Mouse (Mus musculus): ENCODE measurements at regions not wholly inside any gene's neighbourhood (a gene's known extent, or its start where the extent isn't known, plus 50 kb on each side); places are given as distances from the start of the nearest gene placed in this dataset.
A peak's percentile ranks its signal among the peaks of the same experiment; 100 is the strongest.

- no peak for ATAC-seq (replicated peaks; ENCODE audit: low read depth, poor library complexity, severe bottlenecking)
Measured at GRCm38 (mm10) chr8:128025251-128025856, 333.1 kb upstream of the Nrp1 start.

- no peak for ATAC-seq (replicated peaks; ENCODE audit: low read depth, poor library complexity, severe bottlenecking)
Measured at GRCm38 (mm10) chr8:128026981-128027380, 331.4 kb upstream of the Nrp1 start.

GRCm38 (mm10) chr8:128030335-128031280 is 327.8 kb upstream of the Nrp1 start:
- no peak for ATAC-seq (replicated peaks; ENCODE audit: low read depth, poor library complexity, severe bottlenecking)

GRCm38 (mm10) chr8:128034127-128034526 is 324.3 kb upstream of the Nrp1 start:
- ATAC-seq (replicated peaks; ENCODE audit: low read depth, poor library complexity, severe bottlenecking) = no peak

- peak; percentile 68 for ATAC-seq (replicated peaks; ENCODE audit: low read depth, poor library complexity, severe bottlenecking)
Measured at GRCm38 (mm10) chr8:128035672-128036071, 322.7 kb upstream of the Nrp1 start.

- ATAC-seq (replicated peaks; ENCODE audit: low read depth, poor library complexity, severe bottlenecking) = peak; percentile 81
Measured at GRCm38 (mm10) chr8:128039341-128040064, 318.9 kb upstream of the Nrp1 start.

- no peak for ATAC-seq (replicated peaks; ENCODE audit: low read depth, poor library complexity, severe bottlenecking)
Measured at GRCm38 (mm10) chr8:128042877-128043276, 315.5 kb upstream of the Nrp1 start.

- ATAC-seq (replicated peaks; ENCODE audit: low read depth, poor library complexity, severe bottlenecking) = no peak
Measured at GRCm38 (mm10) chr8:128043392-128043791, 315.0 kb upstream of the Nrp1 start.

GRCm38 (mm10) chr8:128056251-128056650 is 302.2 kb upstream of the Nrp1 start:
- ATAC-seq (replicated peaks; ENCODE audit: low read depth, poor library complexity, severe bottlenecking) = no peak

GRCm38 (mm10) chr8:128057845-128058244 is 300.6 kb upstream of the Nrp1 start:
- no peak for ATAC-seq (replicated peaks; ENCODE audit: low read depth, poor library complexity, severe bottlenecking)

- no peak for ATAC-seq (replicated peaks; ENCODE audit: low read depth, poor library complexity, severe bottlenecking)
Measured at GRCm38 (mm10) chr8:128059817-128060216, 298.6 kb upstream of the Nrp1 start.

- ATAC-seq (replicated peaks; ENCODE audit: low read depth, poor library complexity, severe bottlenecking) = no peak
Measured at GRCm38 (mm10) chr8:128064211-128064610, 294.2 kb upstream of the Nrp1 start.

- ATAC-seq (replicated peaks; ENCODE audit: low read depth, poor library complexity, severe bottlenecking) = no peak
Measured at GRCm38 (mm10) chr8:128065127-128065526, 293.3 kb upstream of the Nrp1 start.

GRCm38 (mm10) chr8:128065964-128066680 is 292.3 kb upstream of the Nrp1 start:
- ATAC-seq (replicated peaks; ENCODE audit: low read depth, poor library complexity, severe bottlenecking) = no peak

- no peak for ATAC-seq (replicated peaks; ENCODE audit: low read depth, poor library complexity, severe bottlenecking)
Measured at GRCm38 (mm10) chr8:128069749-128070148, 288.7 kb upstream of the Nrp1 start.

- no peak for ATAC-seq (replicated peaks; ENCODE audit: low read depth, poor library complexity, severe bottlenecking)
Measured at GRCm38 (mm10) chr8:128075566-128075965, 282.8 kb upstream of the Nrp1 start.

- peak; percentile 67 for ATAC-seq (replicated peaks; ENCODE audit: low read depth, poor library complexity, severe bottlenecking)
Measured at GRCm38 (mm10) chr8:128076226-128076625, 282.2 kb upstream of the Nrp1 start.

GRCm38 (mm10) chr8:128078740-128079139 is 279.7 kb upstream of the Nrp1 start:
- peak; percentile 93 for ATAC-seq (replicated peaks; ENCODE audit: low read depth, poor library complexity, severe bottlenecking)

GRCm38 (mm10) chr8:128085800-128086199 is 272.6 kb upstream of the Nrp1 start:
- ATAC-seq (replicated peaks; ENCODE audit: low read depth, poor library complexity, severe bottlenecking) = peak; percentile 47; the same call in 1 of the 2 replicates

GRCm38 (mm10) chr8:128087500-128087899 is 270.9 kb upstream of the Nrp1 start:
- no peak for ATAC-seq (replicated peaks; ENCODE audit: low read depth, poor library complexity, severe bottlenecking)
